Mouse (Mus musculus) heart, adult 2 months (tissue): ENCODE results near the gene Lrrc2.

Experiments
- CTCF ChIP-seq: fragments of 200-600 bp; IDR thresholded peaks from 2 replicates; pipeline ENCODE4 v1.8.1; 2022; ENCODE audit warnings: antibody characterized with exemption, mild to moderate bottlenecking, moderate library complexity
- EP300 ChIP-seq: fragments of 200-500 bp; IDR thresholded peaks from 2 replicates; pipeline ENCODE4 v1.6.1; 2011; ENCODE audit warnings: low read depth, low read length, control low read depth; ENCODE audit not compliant: insufficient read depth
- POLR2A ChIP-seq: fragments of 200-500 bp; IDR thresholded peaks from 2 replicates; pipeline ENCODE4 v1.6.1; 2011; ENCODE audit warnings: mild to moderate bottlenecking, low read depth, low read length, control low read depth; ENCODE audit not compliant: insufficient read depth

DNA sequence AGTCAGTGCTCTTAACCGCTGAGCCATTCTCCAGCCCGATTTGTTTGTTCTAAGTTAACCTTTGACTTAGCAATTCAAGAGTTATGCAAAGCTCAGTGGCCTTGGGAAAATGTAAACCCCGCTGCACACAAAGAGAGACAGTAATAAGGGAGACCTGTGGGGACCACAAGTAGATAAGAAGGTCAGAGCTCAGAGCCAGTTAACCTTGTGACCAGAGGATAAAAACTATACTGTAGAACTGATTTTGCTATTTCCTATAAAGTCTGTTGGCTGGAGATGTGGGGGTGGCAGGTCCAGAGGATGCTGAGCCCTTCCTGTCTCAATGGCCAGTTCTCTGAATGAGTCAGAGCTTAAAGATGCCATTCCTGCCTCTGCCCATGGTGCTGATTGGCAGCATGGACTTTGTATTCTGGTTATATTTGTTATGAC is 42.0 kb downstream of the Lrrc2 start:
- TF ChIP-seq CTCF (no peak), POLR2A (no peak), EP300 (no peak)
